Mouse (Mus musculus) CH12F3 (cell line): ENCODE results near the gene Gstp1.
"Not testable (repeated sequence)": the region's sequence is repeated elsewhere in the genome, so short reads cannot be mapped to it uniquely, and the experiment has no call there.

ENCODE experiments used
- in situ Hi-C: fragments of 300-500 bp; cut with MboI; formaldehyde crosslinking; loops from 2 replicates; pipeline ENCODE4 v1.14.3; 2020; ENCODE audit warnings: low sequenced_read_pairs

The Gstp1 gene

DNA sequence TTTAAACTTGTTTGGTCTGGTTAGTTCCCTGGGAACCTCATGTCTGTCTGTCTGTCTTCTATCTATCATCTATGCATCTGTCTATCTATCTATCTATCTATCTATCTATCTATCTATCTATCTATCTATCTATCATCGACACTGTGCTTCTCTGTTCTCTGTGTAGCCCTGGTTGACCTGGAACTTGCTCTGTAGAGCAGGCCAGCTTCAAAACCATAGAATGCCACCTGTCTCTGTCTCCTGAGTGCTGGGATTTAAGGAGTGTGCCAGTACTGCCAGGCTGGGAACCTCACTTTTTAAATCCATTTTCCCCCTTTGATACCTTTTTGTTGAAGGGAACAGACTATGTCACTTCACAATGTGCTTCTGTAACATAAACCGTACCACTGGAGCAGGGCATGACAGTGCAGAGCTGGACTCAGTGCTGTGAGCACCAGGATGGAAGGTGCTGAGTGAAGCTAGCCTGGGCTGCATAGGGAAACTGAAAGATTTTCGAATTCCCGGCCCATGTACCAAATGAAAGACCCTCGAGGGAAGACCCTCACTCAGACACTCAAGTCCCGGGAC is 23.2 kb upstream of the Gstp1 start:
- in situ Hi-C loops: no loop called here

DNA sequence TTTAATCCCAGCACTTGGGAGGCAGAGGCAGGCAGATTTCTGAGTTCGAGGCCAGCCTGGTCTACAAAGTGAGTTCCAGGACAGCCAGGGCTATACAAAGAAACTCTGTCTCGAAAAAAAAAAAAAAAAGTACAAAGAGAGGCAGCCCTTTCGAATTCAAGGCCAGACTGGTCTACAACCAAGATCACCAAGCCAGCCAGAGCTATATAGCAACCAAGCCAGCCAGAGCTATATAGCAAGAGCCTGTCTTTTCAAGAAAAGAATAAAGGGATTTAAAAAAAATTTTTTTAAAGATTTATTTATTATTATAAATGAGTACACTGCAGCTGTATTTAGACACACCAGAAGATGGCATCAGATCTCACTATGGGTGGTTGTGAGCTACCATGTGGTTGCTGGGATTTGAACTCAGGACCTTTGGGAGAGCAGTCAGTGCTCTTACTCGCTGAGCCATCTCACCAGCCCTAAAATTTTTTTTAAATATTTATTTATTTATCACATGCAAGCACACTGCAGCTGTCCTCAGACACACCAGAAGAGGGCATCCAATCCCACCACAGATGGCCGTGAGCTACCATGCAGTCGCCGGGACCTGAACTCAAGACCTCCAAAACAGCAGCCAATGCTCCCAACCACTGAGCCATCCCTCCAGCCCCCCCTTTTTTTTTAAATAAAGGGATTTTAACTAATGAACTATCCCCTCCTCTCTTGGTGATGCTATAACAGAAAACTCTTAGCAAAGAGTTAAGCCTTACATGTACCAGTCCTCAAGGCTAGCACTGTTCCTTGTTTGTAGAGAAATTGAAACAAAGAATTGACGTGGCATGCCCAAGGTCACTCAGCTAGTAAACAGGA is 22.5 kb upstream of the Gstp1 start:
- in situ Hi-C loops: not testable (repeated sequence)

DNA sequence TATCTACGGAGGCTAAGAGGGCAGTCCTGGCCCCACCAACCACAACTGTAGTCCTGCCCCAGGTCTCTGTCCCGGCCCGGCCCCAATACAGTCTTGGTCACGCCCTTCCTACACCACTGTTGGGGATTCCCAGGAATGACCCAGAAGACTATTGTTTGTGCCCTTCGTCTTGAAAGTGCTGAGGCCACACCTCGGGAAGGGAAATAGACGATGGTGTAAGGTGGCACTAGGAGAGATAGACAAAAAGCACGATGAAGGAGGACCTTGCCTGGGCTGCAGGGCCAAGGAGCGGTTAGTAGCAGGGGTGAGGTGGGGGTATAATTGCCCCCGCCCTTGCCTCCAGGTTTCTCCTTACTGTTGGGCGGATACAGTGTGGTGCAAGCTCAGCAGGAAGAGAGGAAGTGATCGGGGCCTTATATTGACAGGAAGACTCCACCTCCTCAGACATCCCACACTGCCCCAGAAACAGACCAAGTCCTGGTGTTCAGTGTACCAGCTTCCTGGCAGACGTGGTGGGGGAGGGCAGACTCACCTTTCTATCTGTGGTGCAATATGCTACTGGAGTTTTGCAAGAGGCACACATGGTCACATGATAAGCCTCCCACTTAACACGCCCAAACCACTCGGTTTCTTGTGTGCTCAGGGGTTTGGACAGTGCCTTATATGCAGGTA is 21.4 kb upstream of the Gstp1 start, which contains the start of gene Gstp3:
Gene Gstp3 (minus strand): TSS at position 501 of the 672 bp plus-strand sequence.
- in situ Hi-C loops: no loop called here

DNA sequence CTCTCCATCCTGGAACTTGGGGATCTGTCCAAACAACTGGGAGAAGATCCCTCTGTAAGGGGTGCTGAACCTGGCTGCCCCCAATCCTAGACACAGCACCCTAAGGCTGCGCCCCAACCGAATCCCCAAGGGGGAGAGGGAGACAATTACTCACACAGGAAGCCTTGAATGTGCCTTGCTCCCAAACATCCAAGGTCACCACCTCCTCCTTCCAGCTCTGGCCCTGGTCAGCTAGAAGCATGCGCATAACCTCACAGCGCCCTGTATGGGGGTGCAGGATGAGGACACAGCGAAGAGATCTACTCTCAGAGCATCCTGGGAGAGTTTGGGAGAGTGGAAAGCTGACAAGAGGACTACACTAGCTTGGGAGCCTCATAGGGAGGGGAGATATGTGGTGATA is 20.8 kb upstream of the Gstp1 start:
- in situ Hi-C loops: no loop called here

DNA sequence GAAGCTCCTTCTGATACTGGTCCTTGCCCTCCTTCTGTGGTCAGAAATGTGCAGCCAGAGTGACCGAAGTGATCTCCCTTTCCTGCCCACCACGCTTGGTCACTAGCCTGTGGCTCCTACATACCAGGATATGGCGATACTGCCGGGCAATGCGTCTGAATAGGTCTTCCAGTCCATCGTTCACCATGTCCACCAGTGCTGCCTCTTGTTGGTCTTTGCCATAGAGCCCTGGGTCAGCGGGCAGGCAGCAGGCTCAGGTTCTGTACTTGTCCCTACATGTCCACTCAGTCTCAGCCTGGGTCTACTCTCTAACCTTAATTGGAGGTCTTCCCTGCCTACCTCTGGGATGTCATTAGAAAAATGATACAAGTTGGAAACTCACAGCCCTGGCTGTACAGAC is 20.2 kb upstream of the Gstp1 start:
- in situ Hi-C loops: no loop called here

DNA sequence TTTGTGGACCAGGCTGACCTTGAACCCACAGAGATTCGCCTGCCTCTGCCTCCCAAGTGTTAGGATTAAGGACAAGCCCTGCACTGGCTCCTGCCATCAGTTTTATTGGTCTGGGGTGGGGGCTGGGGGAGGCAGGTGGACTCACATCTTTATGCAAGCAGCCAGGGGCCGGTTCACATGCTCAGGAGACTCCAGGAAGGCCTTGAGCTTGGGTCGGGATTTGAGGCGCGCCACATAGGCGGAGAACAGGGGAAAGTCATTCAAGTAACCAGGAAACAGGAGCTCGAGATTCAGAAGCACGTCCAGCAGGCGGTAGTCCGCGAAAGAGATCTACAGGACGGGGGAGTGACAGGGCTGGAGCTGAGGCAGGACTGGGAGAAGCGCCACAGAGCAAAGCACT is 19.6 kb upstream of the Gstp1 start:
- in situ Hi-C loops: no loop called here

DNA sequence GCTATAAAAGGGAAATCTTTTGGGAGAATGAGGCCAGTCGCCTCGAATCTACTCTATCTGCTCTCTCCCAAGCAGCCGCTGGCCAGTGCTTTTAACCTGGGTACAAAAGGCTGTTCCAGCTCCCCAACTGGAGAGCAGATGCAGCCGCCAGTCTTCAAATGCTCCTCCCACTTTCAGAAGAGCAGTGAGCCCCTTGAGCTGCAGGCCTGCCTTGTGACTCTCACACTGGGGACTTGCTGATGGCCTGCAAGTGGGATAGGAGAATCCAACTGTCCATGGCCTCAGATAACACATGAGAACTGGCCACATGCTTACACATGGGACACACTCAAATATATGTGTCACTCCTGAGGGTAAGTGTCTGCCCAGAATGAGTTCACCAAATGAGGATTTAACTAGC is 18.9 kb upstream of the Gstp1 start:
- in situ Hi-C loops: no loop called here

- in situ Hi-C loops: no loop called here
These were observed 18.3 kb upstream of the Gstp1 start for GRCm38 (mm10) chr19:4055947-4056693.

DNA sequence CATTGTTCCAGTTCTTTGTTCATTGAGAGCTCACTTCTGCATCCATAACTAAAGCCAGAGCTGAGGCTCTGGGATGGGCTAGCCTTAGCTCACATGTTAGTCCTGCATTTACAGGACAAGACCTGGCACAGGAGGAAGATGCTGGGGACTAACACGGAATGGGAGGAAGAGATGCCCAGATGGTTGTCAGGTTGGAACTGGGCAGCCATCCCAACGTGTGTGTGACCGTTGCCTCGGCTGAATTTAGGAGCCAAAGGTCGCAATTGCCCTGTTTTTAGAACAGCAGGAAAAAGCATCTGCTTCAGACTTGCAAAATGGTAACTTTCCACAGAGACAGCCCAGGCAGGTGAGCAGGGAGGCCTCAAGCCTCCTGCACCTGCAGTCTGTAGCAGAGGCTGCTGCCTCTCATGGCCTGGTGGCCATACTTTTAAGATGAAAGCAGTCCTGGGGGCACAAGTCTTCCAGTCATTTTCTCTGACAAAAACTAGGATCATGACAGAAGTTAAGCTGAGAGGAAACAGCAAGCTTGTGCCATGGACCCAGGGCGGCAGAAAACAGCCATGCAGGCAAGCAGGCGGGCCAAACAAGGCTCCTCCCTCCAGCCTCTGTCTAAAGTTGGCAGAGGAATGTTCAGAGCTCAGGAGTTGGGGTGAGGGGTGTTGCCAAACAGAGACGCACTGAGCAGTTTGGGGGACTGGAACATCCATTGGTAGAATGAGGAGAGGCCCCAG is 17.6 kb upstream of the Gstp1 start:
- in situ Hi-C loops: no loop called here

GRCm38 (mm10) chr19:4054613-4055012 is 16.8 kb upstream of the Gstp1 start:
- in situ Hi-C loops: no loop called here

DNA sequence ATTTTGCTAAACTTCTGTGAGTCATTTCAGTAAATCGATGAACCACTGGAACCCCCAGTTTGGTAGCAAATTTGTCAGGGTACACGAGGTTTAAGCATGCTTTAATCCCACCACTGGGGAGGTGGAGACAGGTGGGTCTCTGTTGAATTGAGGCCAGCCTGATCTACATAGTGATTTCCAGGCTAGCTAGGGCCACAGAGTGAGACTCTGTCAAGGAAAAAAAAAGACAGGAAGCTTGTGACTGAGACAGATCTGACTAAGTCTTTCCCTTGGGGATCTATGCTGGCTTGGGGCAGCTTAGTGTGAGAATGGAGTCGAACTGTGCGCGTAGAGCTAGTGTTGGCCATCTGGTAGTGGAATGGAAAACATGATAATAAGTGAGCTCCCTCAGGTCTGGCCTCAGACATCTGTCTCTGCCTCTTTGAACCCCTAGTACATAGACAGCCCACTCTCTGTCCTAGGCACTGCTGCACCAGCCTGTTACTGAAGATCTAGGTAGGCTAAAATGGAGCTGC is 14.8 kb upstream of the Gstp1 start:
- in situ Hi-C loops: no loop called here

- in situ Hi-C loops: no loop called here
These were observed 14.1 kb upstream of the Gstp1 start for GRCm38 (mm10) chr19:4051741-4052515.

- in situ Hi-C loops: no loop called here
These were observed 13.2 kb upstream of the Gstp1 start for GRCm38 (mm10) chr19:4051016-4051415.

GRCm38 (mm10) chr19:4049069-4049468 is 11.3 kb upstream of the Gstp1 start:
- in situ Hi-C loops: not testable (repeated sequence)

GRCm38 (mm10) chr19:4047859-4048258 is 10.1 kb upstream of the Gstp1 start:
- in situ Hi-C loops: no loop called here

DNA sequence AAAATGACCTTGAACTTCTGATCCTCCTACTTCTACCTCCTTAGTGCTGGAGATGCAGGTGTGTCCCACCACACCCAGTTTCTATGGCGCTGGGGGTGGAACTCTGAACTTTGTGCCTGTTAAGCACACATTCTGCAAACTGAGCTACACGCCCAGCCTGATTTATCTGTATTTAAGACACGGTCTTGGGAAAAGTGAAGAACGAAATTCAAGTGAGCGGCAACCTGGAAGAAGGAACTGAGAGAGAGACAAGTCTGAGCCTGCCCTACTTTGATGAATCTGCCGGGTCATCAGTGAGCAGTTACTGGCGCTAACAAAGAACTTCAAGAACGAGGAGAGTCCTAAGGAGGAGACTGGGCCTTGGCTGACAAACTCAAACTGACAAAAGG is 9.1 kb upstream of the Gstp1 start:
- in situ Hi-C loops: no loop called here

DNA sequence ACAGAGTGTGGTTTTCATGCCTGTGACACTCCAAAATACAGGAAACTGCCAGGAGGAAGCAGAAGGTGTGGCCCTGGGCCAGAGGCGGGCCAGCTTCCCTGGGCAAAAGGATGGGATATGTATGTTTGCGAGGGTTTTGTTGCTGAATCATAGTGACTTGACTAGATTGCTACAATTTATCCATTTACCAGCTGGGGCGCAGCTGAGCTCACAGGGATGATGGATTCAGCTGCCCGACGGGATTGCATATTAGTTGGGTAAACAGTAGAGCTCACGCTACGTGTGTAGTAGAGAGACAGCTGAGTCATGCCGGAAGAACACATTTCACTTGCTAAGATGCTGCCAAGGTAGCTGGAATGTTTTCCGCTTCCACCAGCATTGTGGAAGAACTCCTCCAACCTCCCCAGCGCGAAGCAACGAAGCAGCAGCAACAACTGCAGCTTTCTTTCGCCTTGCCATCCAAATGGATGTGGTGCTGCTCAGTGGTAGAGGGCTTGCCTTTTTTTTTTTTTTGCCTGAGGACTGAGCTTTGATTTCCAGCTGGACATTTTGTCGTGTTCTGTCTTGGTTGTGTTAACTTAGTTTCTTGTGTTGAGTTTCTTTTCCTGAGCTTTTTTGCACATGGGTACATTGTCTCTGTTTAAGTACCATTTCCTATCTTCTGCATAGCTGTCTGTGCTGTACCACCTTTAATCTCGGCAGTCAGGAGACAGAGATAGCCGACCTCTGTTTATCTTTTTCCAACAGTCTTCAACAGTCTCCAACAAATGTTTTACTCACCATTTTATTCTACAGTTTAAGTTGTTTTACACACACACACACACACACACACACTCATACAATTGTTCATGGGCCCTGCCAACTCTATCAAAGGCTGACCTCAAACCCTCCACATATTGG is 8.4 kb upstream of the Gstp1 start, which contains the start of gene Gstp2:
Gene Gstp2 (minus strand): TSS at position 58 of the 900 bp plus-strand sequence.
- in situ Hi-C loops: no loop called here

DNA sequence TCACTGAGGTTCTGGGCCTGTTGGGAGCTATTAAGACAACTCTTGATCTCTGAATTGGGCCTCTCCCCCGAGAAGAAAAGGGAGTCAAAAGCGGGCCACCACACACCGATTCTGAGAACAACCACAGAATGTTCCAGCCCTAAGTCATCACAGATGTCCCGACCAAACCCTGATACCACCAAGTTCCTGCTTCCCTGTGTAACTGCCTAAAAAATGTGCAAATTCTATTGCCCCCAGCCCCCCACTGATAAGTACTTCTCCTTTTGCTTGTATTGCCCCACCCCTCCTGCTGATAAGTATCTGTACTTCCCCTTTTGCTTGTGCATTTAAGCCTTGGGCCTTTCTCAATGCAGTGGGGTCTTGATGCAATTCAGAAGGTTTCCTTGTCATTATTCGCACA is 6.3 kb upstream of the Gstp1 start:
- in situ Hi-C loops: not testable (repeated sequence)

DNA sequence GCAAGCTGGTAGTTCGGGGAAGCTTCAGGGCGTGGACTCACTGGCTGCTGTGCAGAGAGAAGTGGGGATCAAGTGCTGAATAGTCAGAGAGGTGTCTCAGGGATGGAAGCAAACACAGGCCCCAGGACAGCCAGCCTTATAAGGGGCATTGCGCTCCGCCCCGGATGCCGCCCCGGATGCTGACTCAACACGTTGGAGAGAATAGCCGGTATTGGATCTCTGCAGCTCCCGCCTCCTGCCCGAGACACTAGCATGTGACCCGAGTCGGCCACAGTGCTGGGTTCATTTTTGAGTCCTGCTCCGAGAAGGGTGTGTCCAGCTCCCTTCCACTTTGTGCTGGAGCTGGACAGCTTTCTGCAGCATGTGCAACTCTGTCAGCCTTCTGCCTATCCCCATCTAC is 4.3 kb upstream of the Gstp1 start:
- in situ Hi-C loops: no loop called here
